Mouse (Mus musculus) bone marrow, adult 2 months (tissue): ENCODE results near the gene Rrm1.

Experiments
- CTCF ChIP-seq: fragments of 200-500 bp; IDR thresholded peaks from 2 replicates; pipeline ENCODE4 v1.5.1; 2011; ENCODE audit warnings: low read length, control low read depth; ENCODE audit not compliant: control insufficient read depth, insufficient read depth
- POLR2A ChIP-seq: fragments of 200-500 bp; IDR thresholded peaks from 2 replicates; pipeline ENCODE4 v1.6.1; 2011; ENCODE audit warnings: low read depth, mild to moderate bottlenecking, control low read depth, low read length, borderline replicate concordance; ENCODE audit not compliant: control insufficient read depth

DNA sequence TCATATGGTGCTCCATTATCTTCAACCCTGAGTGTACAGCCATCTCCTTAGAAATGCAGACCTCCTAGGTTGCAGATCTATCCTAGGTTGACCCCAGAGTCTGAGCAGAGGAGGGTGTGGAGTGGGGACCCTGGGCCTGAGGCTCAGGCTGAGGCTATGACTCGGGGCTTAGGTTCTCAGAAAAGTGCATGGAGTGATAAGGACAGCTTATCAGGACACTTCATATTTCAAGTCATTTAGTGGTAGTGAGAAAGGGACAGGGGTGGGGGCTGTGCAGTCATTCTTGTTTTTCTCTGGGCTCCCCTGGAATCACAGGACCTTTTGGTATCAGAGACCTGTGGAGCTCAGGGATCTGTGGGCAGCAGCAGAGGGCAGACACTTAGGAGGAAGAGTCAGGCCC lies 44.6 kb downstream of the Rrm1 start:
- TF ChIP-seq CTCF, result no peak
- TF ChIP-seq POLR2A, result no peak
